Mouse (Mus musculus): Measurements from ENCODE around the gene Obp2a. TPM values are rescaled to one million over a fixed set of nuclear protein-coding genes. Genes with fewer than 3 reads are reported as not detected.
A peak's percentile ranks its signal among the peaks of the same experiment; 100 is the strongest.

The Obp2a gene
- polyA plus RNA-seq, 1 experiment from 2014 or later: not detected

- WGBS: 87% methylated on average over 5 of the region's 5 CpGs
- ATAC-seq (replicated peaks; ENCODE audit: low FRiP score) (no peak), DNase-seq (ENCODE audit: low spot score) (no peak)
Observed at GRCm38 (mm10) chr2:25664125-25664524, 35.7 kb upstream of the Obp2a start.

GRCm38 (mm10) chr2:25666516-25666915 lies 33.3 kb upstream of the Obp2a start:
- H3K4me3 ChIP-seq (ENCODE audit: low read depth, low read length): no peak overlapping the region
- no peak overlapping the region for H3K27ac ChIP-seq (ENCODE audit: low read depth, low read length)
- H3K27me3 ChIP-seq (ENCODE audit: control insufficient read depth, insufficient read depth, low read length): no peaks in the 10 kb centered on the region
- no peak overlapping the region for H3K9ac ChIP-seq (ENCODE audit: low read length)
- DNase-seq (ENCODE audit: low spot score) (peak; percentile 13), ATAC-seq (replicated peaks; ENCODE audit: low FRiP score) (no peak)
- 76% methylated on average over 1 of the region's 1 CpGs for WGBS
- no peaks in the 10 kb centered on the region for H3K4me1 ChIP-seq (replicated peaks; ENCODE audit: control insufficient read depth, insufficient read depth, low read length)
- H3K36me3 ChIP-seq (ENCODE audit: control insufficient read depth, insufficient read depth, low read length): no peaks in the 10 kb centered on the region
- H3K9me3 ChIP-seq (ENCODE audit: control insufficient read depth, low read length): no peaks in the 10 kb centered on the region
- no peak overlapping the region for H3K4me2 ChIP-seq (ENCODE audit: low read depth, low read length, severe bottlenecking)

More at GRCm38 (mm10) chr2:25664125-25664524, 35.7 kb upstream of the Obp2a start:
- H3K36me3 ChIP-seq (ENCODE audit: control insufficient read depth, insufficient read depth, low read length): no peaks in the 10 kb centered on the region
- H3K4me3 ChIP-seq (ENCODE audit: low read depth, low read length): no peak overlapping the region
- H3K9ac ChIP-seq (ENCODE audit: low read length): no peak overlapping the region
- no peaks in the 10 kb centered on the region for H3K9me3 ChIP-seq (ENCODE audit: control insufficient read depth, low read length)
- H3K27me3 ChIP-seq (ENCODE audit: control insufficient read depth, insufficient read depth, low read length): no peaks in the 10 kb centered on the region
- no peak overlapping the region for H3K4me2 ChIP-seq (ENCODE audit: low read depth, low read length, severe bottlenecking)
- H3K27ac ChIP-seq (ENCODE audit: low read depth, low read length): no peak overlapping the region
- no peaks in the 10 kb centered on the region for H3K4me1 ChIP-seq (replicated peaks; ENCODE audit: control insufficient read depth, insufficient read depth, low read length)

- Histone ChIP-seq H3K27ac (ENCODE audit: low read depth, low read length) (no peak within 1 kb of the TSS), H3K9me3 (ENCODE audit: control insufficient read depth, low read length) (no peaks in the 10 kb centered on the region), H3K4me1 (replicated peaks; ENCODE audit: control insufficient read depth, insufficient read depth, low read length) (no peaks in the 10 kb centered on the region), H3K4me3 (ENCODE audit: low read depth, low read length) (no peak within 1 kb of the TSS), H3K9ac (ENCODE audit: low read length) (no peak within 1 kb of the TSS), H3K27me3 (ENCODE audit: control insufficient read depth, insufficient read depth, low read length) (no peaks in the 10 kb centered on the region), H3K36me3 (ENCODE audit: control insufficient read depth, insufficient read depth, low read length) (no peaks in the 10 kb centered on the region), H3K4me2 (ENCODE audit: low read depth, low read length, severe bottlenecking) (no peak within 1 kb of the TSS)
- WGBS: 91% methylated on average over 3 of the region's 3 CpGs
- DNase-seq (ENCODE audit: low spot score): no peak
- no peak for ATAC-seq (replicated peaks; ENCODE audit: low FRiP score)
Observed at GRCm38 (mm10) chr2:25676486-25676885, 23.4 kb upstream of the Obp2a start, which contains the start of gene Lcn6. Gene Lcn6 (plus strand): TSS chr2:25676786.

- H3K9ac ChIP-seq (ENCODE audit: low read length): no peak overlapping the region
- no peak overlapping the region for H3K4me2 ChIP-seq (ENCODE audit: low read depth, low read length, severe bottlenecking)
- no peaks in the 10 kb centered on the region for H3K9me3 ChIP-seq (ENCODE audit: control insufficient read depth, low read length)
- DNase-seq (ENCODE audit: low spot score) (no peak), ATAC-seq (replicated peaks; ENCODE audit: low FRiP score) (no peak)
- H3K4me1 ChIP-seq (replicated peaks; ENCODE audit: control insufficient read depth, insufficient read depth, low read length): no peaks in the 10 kb centered on the region
- no peak overlapping the region for H3K4me3 ChIP-seq (ENCODE audit: low read depth, low read length)
- H3K27me3 ChIP-seq (ENCODE audit: control insufficient read depth, insufficient read depth, low read length): no peaks in the 10 kb centered on the region
- no peaks in the 10 kb centered on the region for H3K36me3 ChIP-seq (ENCODE audit: control insufficient read depth, insufficient read depth, low read length)
- no peak overlapping the region for H3K27ac ChIP-seq (ENCODE audit: low read depth, low read length)
- WGBS: 85% methylated on average over 6 of the region's 6 CpGs
Observed at GRCm38 (mm10) chr2:25679559-25679958, 20.3 kb upstream of the Obp2a start.

GRCm38 (mm10) chr2:25682426-25682825 lies 17.4 kb upstream of the Obp2a start, which contains the start of gene Lcn10:
Gene Lcn10 (plus strand): TSS chr2:25682726.
- Histone ChIP-seq H3K4me2 (ENCODE audit: low read depth, low read length, severe bottlenecking) (no peak within 1 kb of the TSS), H3K36me3 (ENCODE audit: control insufficient read depth, insufficient read depth, low read length) (no peaks in the 10 kb centered on the region), H3K27me3 (ENCODE audit: control insufficient read depth, insufficient read depth, low read length) (no peaks in the 10 kb centered on the region), H3K9me3 (ENCODE audit: control insufficient read depth, low read length) (no peaks in the 10 kb centered on the region), H3K4me3 (ENCODE audit: low read depth, low read length) (no peak within 1 kb of the TSS), H3K9ac (ENCODE audit: low read length) (no peak within 1 kb of the TSS), H3K4me1 (replicated peaks; ENCODE audit: control insufficient read depth, insufficient read depth, low read length) (no peaks in the 10 kb centered on the region), H3K27ac (ENCODE audit: low read depth, low read length) (no peak within 1 kb of the TSS)
- peak; percentile 30 for DNase-seq (ENCODE audit: low spot score)
- WGBS: 73% methylated on average over 2 of the region's 2 CpGs
- no peak for ATAC-seq (replicated peaks; ENCODE audit: low FRiP score)

GRCm38 (mm10) chr2:25686941-25687340 lies 12.9 kb upstream of the Obp2a start:
- no peaks in the 10 kb centered on the region for H3K27me3 ChIP-seq (ENCODE audit: control insufficient read depth, insufficient read depth, low read length)
- H3K4me2 ChIP-seq (ENCODE audit: low read depth, low read length, severe bottlenecking): no peak overlapping the region
- no peak overlapping the region for H3K9ac ChIP-seq (ENCODE audit: low read length)
- H3K27ac ChIP-seq (ENCODE audit: low read depth, low read length): no peak overlapping the region
- DNase-seq (ENCODE audit: low spot score): no peak
- no peaks in the 10 kb centered on the region for H3K36me3 ChIP-seq (ENCODE audit: control insufficient read depth, insufficient read depth, low read length)
- no peak for ATAC-seq (replicated peaks; ENCODE audit: low FRiP score)
- no peaks in the 10 kb centered on the region for H3K4me1 ChIP-seq (replicated peaks; ENCODE audit: control insufficient read depth, insufficient read depth, low read length)
- H3K4me3 ChIP-seq (ENCODE audit: low read depth, low read length): no peak overlapping the region
- H3K9me3 ChIP-seq (ENCODE audit: control insufficient read depth, low read length): no peaks in the 10 kb centered on the region
- 71% methylated on average over 4 of the region's 4 CpGs for WGBS

- Histone ChIP-seq H3K4me1 (replicated peaks; ENCODE audit: control insufficient read depth, insufficient read depth, low read length) (no peaks in the 10 kb centered on the region), H3K4me3 (ENCODE audit: low read depth, low read length) (no peak overlapping the region), H3K36me3 (ENCODE audit: control insufficient read depth, insufficient read depth, low read length) (no peaks in the 10 kb centered on the region), H3K27me3 (ENCODE audit: control insufficient read depth, insufficient read depth, low read length) (no peaks in the 10 kb centered on the region), H3K9ac (ENCODE audit: low read length) (no peak overlapping the region), H3K9me3 (ENCODE audit: control insufficient read depth, low read length) (no peaks in the 10 kb centered on the region), H3K4me2 (ENCODE audit: low read depth, low read length, severe bottlenecking) (no peak overlapping the region), H3K27ac (ENCODE audit: low read depth, low read length) (no peak overlapping the region)
- no peak for ATAC-seq (replicated peaks; ENCODE audit: low FRiP score)
- peak; percentile 76 for DNase-seq (ENCODE audit: low spot score)
Observed at GRCm38 (mm10) chr2:25694605-25695004, 5.2 kb upstream of the Obp2a start.

GRCm38 (mm10) chr2:25696951-25697350 lies 2.9 kb upstream of the Obp2a start:
- DNase-seq (ENCODE audit: low spot score): peak; percentile 42
- Histone ChIP-seq H3K36me3 (ENCODE audit: control insufficient read depth, insufficient read depth, low read length) (no peaks in the 10 kb centered on the region), H3K9me3 (ENCODE audit: control insufficient read depth, low read length) (no peaks in the 10 kb centered on the region), H3K27me3 (ENCODE audit: control insufficient read depth, insufficient read depth, low read length) (no peaks in the 10 kb centered on the region), H3K4me2 (ENCODE audit: low read depth, low read length, severe bottlenecking) (no peak overlapping the region), H3K4me3 (ENCODE audit: low read depth, low read length) (no peak overlapping the region), H3K27ac (ENCODE audit: low read depth, low read length) (no peak overlapping the region), H3K9ac (ENCODE audit: low read length) (no peak overlapping the region), H3K4me1 (replicated peaks; ENCODE audit: control insufficient read depth, insufficient read depth, low read length) (no peaks in the 10 kb centered on the region)
- no peak for ATAC-seq (replicated peaks; ENCODE audit: low FRiP score)
- 69% methylated on average over 4 of the region's 4 CpGs for WGBS

GRCm38 (mm10) chr2:25698696-25699095 lies 1.1 kb upstream of the Obp2a start:
- Histone ChIP-seq H3K27me3 (ENCODE audit: control insufficient read depth, insufficient read depth, low read length) (no peaks in the 10 kb centered on the region), H3K36me3 (ENCODE audit: control insufficient read depth, insufficient read depth, low read length) (no peaks in the 10 kb centered on the region), H3K4me3 (ENCODE audit: low read depth, low read length) (no peak overlapping the region), H3K4me1 (replicated peaks; ENCODE audit: control insufficient read depth, insufficient read depth, low read length) (no peaks in the 10 kb centered on the region), H3K9ac (ENCODE audit: low read length) (no peak overlapping the region), H3K27ac (ENCODE audit: low read depth, low read length) (no peak overlapping the region), H3K4me2 (ENCODE audit: low read depth, low read length, severe bottlenecking) (no peak overlapping the region), H3K9me3 (ENCODE audit: control insufficient read depth, low read length) (no peaks in the 10 kb centered on the region)
- 85% methylated on average over 2 of the region's 2 CpGs for WGBS
- DNase-seq (ENCODE audit: low spot score): peak; percentile 37
- no peak for ATAC-seq (replicated peaks; ENCODE audit: low FRiP score)
